Mouse (Mus musculus) liver, embryonic 14.5 days (tissue): ENCODE data around the gene N4bp2l1.

Experiments
- CTCF ChIP-seq: IDR thresholded peaks from 2 replicates; pipeline ENCODE4 v1.5.1; 2016; ENCODE audit warnings: antibody characterized with exemption, low read depth, control low read depth
- EP300 ChIP-seq: IDR thresholded peaks from 2 replicates; pipeline ENCODE4 v1.6.1; 2016; ENCODE audit warnings: antibody characterized with exemption, low read depth

GRCm38 (mm10) chr5:150616216-150616615 is 19.2 kb upstream of the N4bp2l1 start:
- TF ChIP-seq CTCF (no peak), EP300 (no peak)
